Mouse (Mus musculus) stomach, postnatal 0 days (tissue): ENCODE data around the gene Mobp.

ENCODE experiments used
- CTCF ChIP-seq: IDR thresholded peaks from 2 replicates; pipeline ENCODE4 v1.5.1; 2016; ENCODE audit warnings: antibody characterized with exemption, low read depth, mild to moderate bottlenecking, moderate library complexity
- EP300 ChIP-seq: optimal IDR thresholded peaks from 2 replicates; pipeline ENCODE3; 2016; ENCODE audit warnings: antibody characterized with exemption

GRCm38 (mm10) chr9:120114051-120114788 is 35.3 kb upstream of the Mobp start:
- TF ChIP-seq CTCF (no peak), EP300 (no peak)
